Mouse (Mus musculus): ENCODE results near the gene Gm45713.

DNA sequence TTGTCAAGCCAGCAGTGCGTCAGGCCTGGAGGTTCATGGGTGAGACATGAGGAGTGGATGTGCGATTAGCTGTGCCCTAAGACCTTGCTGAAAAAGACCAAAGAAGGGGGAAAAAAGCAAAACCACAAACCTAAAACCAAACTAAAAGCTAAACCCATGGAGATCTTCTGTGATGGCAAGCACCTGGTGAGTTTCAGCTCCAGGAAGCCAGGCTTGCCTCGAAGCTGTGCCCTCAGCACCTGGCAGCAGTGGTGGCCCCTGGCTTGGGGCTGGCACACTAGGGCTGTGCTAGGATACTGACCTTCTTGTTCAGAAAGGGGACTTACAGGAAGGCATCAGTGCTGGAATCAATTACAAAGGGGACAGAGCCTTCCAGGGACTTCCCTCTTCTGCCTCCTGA lies 5.3 kb upstream of the Gm45713 start:
- TF ChIP-seq GATA1 (IDR thresholded peaks at IDR 0.05; ENCODE audit: borderline replicate concordance, low read length) (no peak), FLI1 (IDR thresholded peaks at IDR 0.05; ENCODE audit: low read length) (no peak)

Measured in megakaryocyte, embryonic 14.5 days (primary cell).